8 mouse cellular contexts compared by ENCODE assay signal in the genomic region with DNA sequence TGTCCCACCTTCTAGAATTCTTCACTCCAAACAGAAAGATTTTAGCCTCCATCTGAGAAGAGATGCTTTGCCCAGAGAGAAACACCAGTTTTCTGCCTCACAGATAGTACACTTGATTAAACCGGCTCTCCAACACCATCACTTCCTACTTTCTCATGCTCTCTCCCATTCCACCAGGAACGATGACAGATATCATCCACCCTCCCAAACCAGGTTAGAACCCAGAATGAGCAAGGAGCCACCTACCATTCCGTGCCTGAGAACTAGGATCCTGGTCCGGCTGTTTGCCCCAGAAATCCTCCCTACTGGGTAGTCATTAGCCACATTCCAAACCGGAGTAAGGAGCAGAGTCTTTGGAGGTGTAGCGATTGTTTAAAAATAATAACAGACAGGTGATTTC. TPM values are rescaled to one million over a fixed set of nuclear protein-coding genes. Genes with fewer than 3 reads are reported as not detected.
A peak's percentile ranks its signal among the peaks of the same experiment; 100 is the strongest.
DNase-seq lines count a peak whose midpoint lies in the region; ATAC-seq lines count a peak whose summit lies in the region.

No protein-coding gene starts in this region.

- peak; percentile 25 for DNase-seq in embryo, embryonic 11 days
- DNase-seq in embryo, embryonic 9.5 days (ENCODE audit: extremely low spot score) = no peak
- DNase-seq in MN1 (ENCODE audit: low spot score) = peak; percentile 31
- no peak for DNase-seq in adipocyte (ENCODE audit: low spot score)
- DNase-seq in liver, embryonic 11.5 days (ENCODE audit: low spot score) = no peak
- DNase-seq in thymus, postnatal 14 days = no peak

- peak; percentile 36 for ATAC-seq in forebrain, embryonic 12.5 days (ENCODE audit: low FRiP score)
- no peak for ATAC-seq in limb, embryonic 12.5 days (ENCODE audit: insufficient number of reproducible peaks, insufficient read depth, low FRiP score, low TSS enrichment, low read depth)
- ATAC-seq in liver, embryonic 11.5 days (replicated peaks; ENCODE audit: low FRiP score) = no peak

- H3K27ac ChIP-seq in forebrain, embryonic 12.5 days = peak overlapping the region; percentile 85
- H3K27ac ChIP-seq in limb, embryonic 12.5 days = no peak overlapping the region
- H3K27ac ChIP-seq in liver, embryonic 11.5 days (ENCODE audit: low read depth, low read length) = no peak overlapping the region

- H3K9me3 ChIP-seq in forebrain, embryonic 12.5 days = no peaks in the 10 kb centered on the region
- H3K9me3 ChIP-seq in limb, embryonic 12.5 days = 0 out of 2 replicates have a peak, but pooled peaks cover 3% of the 10 kb centered on the region
- H3K9me3 ChIP-seq in liver, embryonic 11.5 days (ENCODE audit: control insufficient read depth, low read length) = no peaks in the 10 kb centered on the region

- no peaks in the 10 kb centered on the region for H3K27me3 ChIP-seq in forebrain, embryonic 12.5 days
- H3K27me3 ChIP-seq in limb, embryonic 12.5 days = no peaks in the 10 kb centered on the region
- H3K27me3 ChIP-seq in liver, embryonic 11.5 days (replicated peaks; ENCODE audit: control insufficient read depth, insufficient read depth, low read length) = no peaks in the 10 kb centered on the region

- peaks cover 30% of the 10 kb centered on the region for H3K4me1 ChIP-seq in forebrain, embryonic 12.5 days
- H3K4me1 ChIP-seq in limb, embryonic 12.5 days (replicated peaks) = 0 out of 2 replicates have a peak, but pooled peaks cover 4% of the 10 kb centered on the region
- H3K4me1 ChIP-seq in liver, embryonic 11.5 days (replicated peaks; ENCODE audit: control insufficient read depth, insufficient read depth, low read length) = no peaks in the 10 kb centered on the region

- no peaks in the 10 kb centered on the region for H3K36me3 ChIP-seq in forebrain, embryonic 12.5 days (replicated peaks)
- H3K36me3 ChIP-seq in limb, embryonic 12.5 days = no peaks in the 10 kb centered on the region
- no peaks in the 10 kb centered on the region for H3K36me3 ChIP-seq in liver, embryonic 11.5 days (ENCODE audit: control insufficient read depth, insufficient read depth, low read length)

- peak overlapping the region; percentile 65 for H3K9ac ChIP-seq in forebrain, embryonic 12.5 days
- no peak overlapping the region for H3K9ac ChIP-seq in limb, embryonic 12.5 days (replicated peaks)
- H3K9ac ChIP-seq in liver, embryonic 11.5 days (ENCODE audit: low read depth, low read length) = no peak overlapping the region

- H3K4me2 ChIP-seq in forebrain, embryonic 12.5 days = peak overlapping the region; percentile 53
- peak overlapping the region; percentile 53 for H3K4me2 ChIP-seq in limb, embryonic 12.5 days
- H3K4me2 ChIP-seq in liver, embryonic 11.5 days = no peak overlapping the region; the same call in 1 of the 2 replicates

- 10% methylated on average over 6 of the region's 6 CpGs for WGBS in forebrain, embryonic 12.5 days
- 41% methylated on average over 6 of the region's 6 CpGs for WGBS in limb, embryonic 12.5 days
- 39% methylated on average over 6 of the region's 6 CpGs for WGBS in liver, embryonic 11.5 days

- H3K4me3 ChIP-seq in forebrain, embryonic 12.5 days (replicated peaks) = peak overlapping the region; percentile 45
- 0 out of 2 replicates have a peak overlapping the region, but pooled peaks have one; percentile 25 for H3K4me3 ChIP-seq in limb, embryonic 12.5 days (replicated peaks)
- H3K4me3 ChIP-seq in liver, embryonic 11.5 days (ENCODE audit: low read depth, low read length) = no peak overlapping the region

RNA-seq across cellular contexts. Expression of a gene that starts 0.5 kb away (rescaled TPM):
- 41.7 and 55.1 TPM in 2 replicates for polyA plus RNA-seq in forebrain, embryonic 12.5 days (2016; fragmentation: Nextera tagmentation; extraction: Ambion mirVana)
- 0.27 and 0.45 TPM in 2 replicates for polyA plus RNA-seq in limb, embryonic 12.5 days (2016; fragmentation: Nextera tagmentation; extraction: Ambion mirVana)
- 0.32 and 0.44 TPM in 2 replicates for polyA plus RNA-seq in liver, embryonic 11.5 days (2014; fragmentation: Nextera tagmentation; extraction: Ambion mirVana)

Comparison
In these comparisons a context has a peak if more than half of its experiments do, and no peak if none do; other contexts are left out.
1. DNase-seq: peak in embryo, embryonic 11 days (single experiment) and MN1 (single experiment); none in embryo, embryonic 9.5 days (single experiment), adipocyte (single experiment), liver, embryonic 11.5 days (single experiment) and thymus, postnatal 14 days (single experiment).
2. RNA of a gene that starts 0.5 kb away (polyA plus RNA-seq): 41.7 to 55.1 TPM in forebrain, embryonic 12.5 days; 0.27 to 0.45 TPM in limb, embryonic 12.5 days and 0.32 to 0.44 TPM in liver, embryonic 11.5 days; every median in the first group is over 10 times any median in the second.